Mouse (Mus musculus): ENCODE measurements around the gene Cdc14a. TPM values are rescaled to one million over a fixed set of nuclear protein-coding genes. Genes with fewer than 3 reads are reported as not detected.

The Cdc14a gene
- total RNA-seq, 2 experiments from 2014 or later, result 19.1 to 22.1 TPM

- no peak for DNase-seq
Observed at GRCm38 (mm10) chr3:116267036-116267654, 156.7 kb downstream of the Cdc14a start.

- DNase-seq, result no peak
Observed at GRCm38 (mm10) chr3:116266360-116266759, 157.5 kb downstream of the Cdc14a start.

GRCm38 (mm10) chr3:116263977-116264376 is 159.9 kb downstream of the Cdc14a start:
- DNase-seq, result no peak

GRCm38 (mm10) chr3:116263061-116263460 is 160.8 kb downstream of the Cdc14a start:
- DNase-seq, result no peak

- no peak for DNase-seq
Observed at GRCm38 (mm10) chr3:116256104-116256503, 167.7 kb downstream of the Cdc14a start.

GRCm38 (mm10) chr3:116253077-116253531 is 170.7 kb downstream of the Cdc14a start, which contains the start of gene Gpr88:
Gene Gpr88, minus strand, starts transcription at chr3:116253503.
- peak; percentile 62 for DNase-seq

GRCm38 (mm10) chr3:116252255-116253040 is 171.4 kb downstream of the Cdc14a start:
- peak; percentile 27 for DNase-seq

GRCm38 (mm10) chr3:116251481-116252254 is 172.2 kb downstream of the Cdc14a start:
- peak; percentile 56 for DNase-seq

GRCm38 (mm10) chr3:116249026-116249425 is 174.8 kb downstream of the Cdc14a start:
- DNase-seq, result no peak

- no peak for DNase-seq
Observed at GRCm38 (mm10) chr3:116244476-116244875, 179.4 kb downstream of the Cdc14a start.

- no peak for DNase-seq
Observed at GRCm38 (mm10) chr3:116242685-116243084, 181.1 kb downstream of the Cdc14a start.

GRCm38 (mm10) chr3:116237527-116237926 is 186.3 kb downstream of the Cdc14a start:
- no peak for DNase-seq

- no peak for DNase-seq
Observed at GRCm38 (mm10) chr3:116236856-116237255, 187.0 kb downstream of the Cdc14a start.

- DNase-seq, result no peak
Observed at GRCm38 (mm10) chr3:116233515-116233914, 190.3 kb downstream of the Cdc14a start.

- no peak for DNase-seq
Observed at GRCm38 (mm10) chr3:116232763-116233162, 191.1 kb downstream of the Cdc14a start.

GRCm38 (mm10) chr3:116229336-116229735 is 194.5 kb downstream of the Cdc14a start:
- no peak for DNase-seq

- DNase-seq, result no peak
Observed at GRCm38 (mm10) chr3:116228360-116229245, 195.2 kb downstream of the Cdc14a start.

GRCm38 (mm10) chr3:116227383-116227782 is 196.4 kb downstream of the Cdc14a start:
- DNase-seq, result no peak

GRCm38 (mm10) chr3:116226915-116227314 is 196.9 kb downstream of the Cdc14a start:
- no peak for DNase-seq
